Mouse (Mus musculus) cortical plate, adult 2 months (tissue): ENCODE data around the gene 2200002J24Rik.

ENCODE experiments used
- CTCF ChIP-seq: fragments of 200-500 bp; IDR thresholded peaks from 2 replicates; pipeline ENCODE4 v1.5.1; 2011; ENCODE audit warnings: mild to moderate bottlenecking, control low read depth, low read length; ENCODE audit not compliant: insufficient read depth; ENCODE audit errors: extremely low read depth
- POLR2A ChIP-seq: fragments of 200-500 bp; IDR thresholded peaks from 2 replicates; pipeline ENCODE4 v1.6.1; 2011; ENCODE audit warnings: mild to moderate bottlenecking, low read length, control low read depth; ENCODE audit not compliant: insufficient read depth; ENCODE audit errors: extremely low read depth

DNA sequence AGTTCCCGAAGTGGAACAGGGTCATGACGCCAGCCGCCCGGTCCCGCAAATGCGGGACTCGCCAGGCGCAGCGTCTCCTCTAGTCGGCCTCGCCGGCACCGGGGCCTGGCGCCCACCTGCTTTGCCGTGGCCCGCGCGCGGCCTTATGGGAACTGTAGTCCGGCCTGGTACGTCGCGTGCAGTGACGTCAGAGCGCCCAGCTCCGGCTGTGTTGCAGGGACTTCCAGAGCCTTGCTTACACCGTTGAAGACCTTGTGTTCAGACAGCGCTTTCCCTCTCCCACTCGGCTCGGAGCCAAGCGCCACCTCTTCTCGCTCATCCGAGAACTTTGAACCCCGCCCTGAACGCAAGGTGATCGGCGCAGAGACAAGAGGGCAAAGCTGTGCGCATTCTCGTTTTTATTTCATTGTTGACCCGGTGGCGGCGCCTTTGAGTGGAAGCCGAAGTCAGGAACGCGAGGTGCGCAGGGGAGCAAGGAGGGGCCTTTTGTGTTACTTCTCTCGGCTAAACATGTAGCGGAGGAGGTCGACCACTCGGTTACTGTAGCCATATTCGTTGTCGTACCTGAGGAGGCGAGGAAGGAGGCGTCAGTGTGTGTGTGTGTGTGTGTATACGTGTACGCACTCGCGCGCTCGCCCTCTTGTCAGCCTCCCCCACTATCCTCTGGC is 30.8 kb downstream of the 2200002J24Rik start, which contains the start of gene Tmem147:
- TF ChIP-seq CTCF (no peak), POLR2A (peak; percentile 76; the same call in 1 of the 2 replicates)
